Mouse (Mus musculus) testis, adult 2 months (tissue): ENCODE data around the gene Pbld1. TPM values are rescaled to one million over a fixed set of nuclear protein-coding genes. Genes with fewer than 3 reads are reported as not detected.
A peak's percentile ranks its signal among the peaks of the same experiment; 100 is the strongest.

Experiments used
- H3K27ac ChIP-seq: fragments of 200-500 bp; 2 replicates; pipeline ENCODE4 v1.5.1; 2012; ENCODE audit warnings: low read depth, low read length; ENCODE audit not compliant: control insufficient read depth, insufficient read depth
- H3K27me3 ChIP-seq: fragments of 200-500 bp; 2 replicates; pipeline ENCODE4 v1.6.1; 2012; ENCODE audit warnings: mild to moderate bottlenecking, low read length, moderate library complexity; ENCODE audit not compliant: control insufficient read depth, insufficient read depth
- H3K36me3 ChIP-seq: fragments of 200-500 bp; 2 replicates; pipeline ENCODE4 v1.6.1; 2012; ENCODE audit warnings: mild to moderate bottlenecking, low read length; ENCODE audit not compliant: control insufficient read depth, insufficient read depth
- H3K4me1 ChIP-seq: fragments of 200-500 bp; 2 replicates; pipeline ENCODE4 v1.6.1; 2012; ENCODE audit warnings: low read length; ENCODE audit not compliant: control insufficient read depth, insufficient read depth
- H3K4me3 ChIP-seq: fragments of 200-500 bp; 2 replicates; pipeline ENCODE4 v1.5.1; 2012; ENCODE audit warnings: low read depth, mild to moderate bottlenecking, low read length, moderate library complexity, mixed read lengths; ENCODE audit not compliant: control insufficient read depth
- CTCF ChIP-seq: fragments of 200-500 bp; IDR thresholded peaks from 2 replicates; pipeline ENCODE4 v1.5.1; 2012; ENCODE audit warnings: low read depth, mild to moderate bottlenecking, inconsistent platforms, low read length, moderate library complexity; ENCODE audit not compliant: control insufficient read depth, insufficient read depth, insufficient replicate concordance
- POLR2A ChIP-seq: fragments of 200-500 bp; IDR thresholded peaks from 2 replicates; pipeline ENCODE4 v1.6.1; 2012; ENCODE audit warnings: low read depth, mild to moderate bottlenecking, inconsistent platforms, low read length, moderate library complexity; ENCODE audit not compliant: control insufficient read depth
- polyA plus RNA-seq: library from polyadenylated mRNA; depleted of rRNA; stranded (reverse); fragments of >200 nt; gene quantifications from 2 replicates; pipeline ENCODE4 v1.2.3, GENCODE M21; 2012

Gene Pbld1
- polyA plus RNA-seq, 1 experiment: 0.53 TPM

- Histone ChIP-seq H3K27ac (peak overlapping the region; percentile 95), H3K27me3 (no peaks in the 10 kb centered on the region), H3K4me1 (peaks cover 9% of the 10 kb centered on the region), H3K4me3 (peak overlapping the region; percentile 88), H3K36me3 (no peaks in the 10 kb centered on the region; the same call in none of the 2 replicates)
- TF ChIP-seq CTCF (no peak), POLR2A (no peak)
Observed at GRCm38 (mm10) chr10:63023121-63023748, 36.7 kb upstream of the Pbld1 start.

- Histone ChIP-seq H3K27me3 (no peaks in the 10 kb centered on the region), H3K4me3 (peak within 1 kb of the TSS; percentile 92), H3K27ac (peak within 1 kb of the TSS; percentile 97), H3K36me3 (no peaks in the 10 kb centered on the region; the same call in none of the 2 replicates), H3K4me1 (peaks cover 10% of the 10 kb centered on the region)
- TF ChIP-seq POLR2A: peak; percentile 91
- TF ChIP-seq CTCF: no peak
Observed at GRCm38 (mm10) chr10:63023749-63024579, 36.0 kb upstream of the Pbld1 start, which contains the start of the genes Hnrnph3 and Pbld2. Hnrnph3 (minus strand) TSS chr10:63024217. Pbld2 (plus strand) TSS chr10:63024315.

GRCm38 (mm10) chr10:63024580-63024910, 35.4 kb upstream of the Pbld1 start:
- Histone ChIP-seq H3K36me3 (no peaks in the 10 kb centered on the region; the same call in none of the 2 replicates), H3K4me3 (peak overlapping the region; percentile 92), H3K27ac (peak overlapping the region; percentile 97), H3K4me1 (peaks cover 13% of the 10 kb centered on the region), H3K27me3 (no peaks in the 10 kb centered on the region)
- TF ChIP-seq POLR2A: no peak
- TF ChIP-seq CTCF: no peak; the same call in 1 of the 2 replicates

- H3K36me3 ChIP-seq: no peaks in the 10 kb centered on the region; the same call in none of the 2 replicates
- TF ChIP-seq POLR2A: no peak
- TF ChIP-seq CTCF: no peak
- H3K27ac ChIP-seq: no peak overlapping the region
- H3K27me3 ChIP-seq: no peaks in the 10 kb centered on the region
- H3K4me3 ChIP-seq: peak overlapping the region; percentile 42; the same call in 1 of the 2 replicates
- peaks cover 13% of the 10 kb centered on the region for H3K4me1 ChIP-seq
Observed at GRCm38 (mm10) chr10:63025016-63025415, 34.9 kb upstream of the Pbld1 start.

- no peak for TF ChIP-seq CTCF
- Histone ChIP-seq H3K4me1 (peaks cover 13% of the 10 kb centered on the region), H3K27me3 (no peaks in the 10 kb centered on the region), H3K4me3 (peak overlapping the region; percentile 69), H3K36me3 (no peaks in the 10 kb centered on the region; the same call in none of the 2 replicates), H3K27ac (peak overlapping the region; percentile 16; the same call in 1 of the 2 replicates)
Observed at GRCm38 (mm10) chr10:63025491-63026011, 34.4 kb upstream of the Pbld1 start.

- H3K4me3 ChIP-seq: peak overlapping the region; percentile 76
Observed at GRCm38 (mm10) chr10:63026156-63026794, 33.7 kb upstream of the Pbld1 start.

More at GRCm38 (mm10) chr10:63026156-63026794, 33.7 kb upstream of the Pbld1 start:
- H3K4me1 ChIP-seq: peaks cover 13% of the 10 kb centered on the region
- H3K27ac ChIP-seq: no peak overlapping the region
- TF ChIP-seq CTCF (no peak), POLR2A (no peak)
- no peaks in the 10 kb centered on the region; the same call in 1 of the 2 replicates for H3K36me3 ChIP-seq
- no peaks in the 10 kb centered on the region for H3K27me3 ChIP-seq
